8 mouse cellular contexts compared by ENCODE assay signal in the genomic region with DNA sequence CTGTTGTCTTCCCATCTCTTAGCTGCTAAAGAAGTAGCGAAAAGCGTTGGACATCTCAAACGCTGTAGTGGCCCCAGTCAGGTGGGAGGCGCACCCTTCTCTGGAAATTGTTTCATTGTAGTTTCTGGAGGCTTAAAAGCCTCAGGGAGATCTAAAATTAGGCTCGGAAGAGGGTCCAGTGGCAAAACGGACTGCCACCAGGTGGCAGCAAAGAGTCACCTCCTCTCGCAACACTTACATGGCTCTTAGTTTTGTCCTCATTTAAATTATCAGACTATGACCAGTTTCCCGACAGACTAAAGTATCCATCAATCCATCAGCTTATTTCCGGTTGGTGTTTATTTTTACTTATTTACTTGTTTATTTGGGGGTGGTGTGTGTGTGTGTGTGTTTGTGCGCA.
DNase-seq lines count a peak whose midpoint lies in the region; ATAC-seq lines count a peak whose summit lies in the region.
"Had no signal": no experiment of that assay in that cellular context is flagged by ENCODE, and none has a peak within 500 bp of the region (broad histone marks: within the 10 kb centered on the region; RNA-seq: fewer than 3 reads in every experiment).

No protein-coding gene starts in this region.

- no peaks in the 10 kb centered on the region for H3K27me3 ChIP-seq in lung, embryonic 16.5 days (ENCODE audit: control insufficient read depth, insufficient read depth, low read depth, low read length)
- H3K27me3 ChIP-seq: hindbrain, embryonic 15.5 days had no signal

- H3K27ac ChIP-seq in lung, embryonic 16.5 days (ENCODE audit: low read length) = no peak overlapping the region
- H3K27ac ChIP-seq: hindbrain, embryonic 15.5 days had no signal

- H3K4me2 ChIP-seq in lung, embryonic 16.5 days (ENCODE audit: low read depth, low read length) = no peak overlapping the region
- H3K4me2 ChIP-seq: hindbrain, embryonic 15.5 days had no signal

- DNase-seq in CD4-positive helper T cell, adult 2 months (ENCODE audit: low read depth, low spot score) = peak; percentile 9
- DNase-seq in Muller cell, postnatal 12 days (ENCODE audit: inconsistent ontology term) = peak; percentile 57
- DNase-seq in cerebellum, adult 9-10 months = peak; percentile 80
- peak; percentile 11 to 87 for DNase-seq in frontal cortex, adult 2 months (ENCODE audit: extremely low spot score in 1 of 2, low spot score in 1 of 2)
- DNase-seq in layer of hippocampus, adult 18-20 months (ENCODE audit: low spot score in 2 of 2) = peak; percentile 46 to 91
- DNase-seq in right cerebral cortex, postnatal 4 days = peak; percentile 79

- WGBS in lung, embryonic 16.5 days = 24% methylated on average over 10 of the region's 10 CpGs

- no peak overlapping the region for H3K9ac ChIP-seq in lung, embryonic 16.5 days (ENCODE audit: low read length)
- H3K9ac ChIP-seq: hindbrain, embryonic 15.5 days had no signal

- ATAC-seq in lung, embryonic 16.5 days (ENCODE audit: low read depth) = peak; percentile 45; the same call in 1 of the 2 replicates

- H3K4me3 ChIP-seq in lung, embryonic 16.5 days (ENCODE audit: low read length) = no peak overlapping the region
- H3K4me3 ChIP-seq: hindbrain, embryonic 15.5 days had no signal

- H3K9me3 ChIP-seq in lung, embryonic 16.5 days (ENCODE audit: control insufficient read depth, low read length) = no peaks in the 10 kb centered on the region
- H3K9me3 ChIP-seq: hindbrain, embryonic 15.5 days had no signal

- H3K36me3 ChIP-seq in lung, embryonic 16.5 days (ENCODE audit: control insufficient read depth, insufficient read depth, low read length) = no peaks in the 10 kb centered on the region
- H3K36me3 ChIP-seq: hindbrain, embryonic 15.5 days had no signal

- H3K4me1 ChIP-seq in lung, embryonic 16.5 days (replicated peaks; ENCODE audit: control insufficient read depth, insufficient read depth, low read length) = no peaks in the 10 kb centered on the region
- H3K4me1 ChIP-seq: hindbrain, embryonic 15.5 days had no signal

Comparison
In these comparisons a context has a peak if more than half of its experiments do, and no peak if none do; other contexts are left out.
1. DNase-seq: peak in every context shown above with its lines; median percentile 80 in cerebellum, adult 9-10 months; 79 in right cerebral cortex, postnatal 4 days; 68 in layer of hippocampus, adult 18-20 months; 57 in Muller cell, postnatal 12 days; 49 in frontal cortex, adult 2 months; 9 in CD4-positive helper T cell, adult 2 months.